Mouse (Mus musculus): Measurements from ENCODE around the gene Cd164l2. TPM values are rescaled to one million over a fixed set of nuclear protein-coding genes. Genes with fewer than 3 reads are reported as not detected.

The Cd164l2 gene
- polyA plus RNA-seq (2021; fragmentation: Nextera tagmentation): 11.8 and 14.0 TPM in 2 replicates
- long read RNA-seq, experiment 1, partial matches to known transcripts: 0 of 19 reads
- long read RNA-seq, experiment 1, other reads (novel, unspliced or antisense): 19 of 19 reads
- long read RNA-seq, experiment 2, partial matches to known transcripts: 0 of 12 reads
- long read RNA-seq, experiment 2, other reads (novel, unspliced or antisense): 11 of 12 reads

DNA sequence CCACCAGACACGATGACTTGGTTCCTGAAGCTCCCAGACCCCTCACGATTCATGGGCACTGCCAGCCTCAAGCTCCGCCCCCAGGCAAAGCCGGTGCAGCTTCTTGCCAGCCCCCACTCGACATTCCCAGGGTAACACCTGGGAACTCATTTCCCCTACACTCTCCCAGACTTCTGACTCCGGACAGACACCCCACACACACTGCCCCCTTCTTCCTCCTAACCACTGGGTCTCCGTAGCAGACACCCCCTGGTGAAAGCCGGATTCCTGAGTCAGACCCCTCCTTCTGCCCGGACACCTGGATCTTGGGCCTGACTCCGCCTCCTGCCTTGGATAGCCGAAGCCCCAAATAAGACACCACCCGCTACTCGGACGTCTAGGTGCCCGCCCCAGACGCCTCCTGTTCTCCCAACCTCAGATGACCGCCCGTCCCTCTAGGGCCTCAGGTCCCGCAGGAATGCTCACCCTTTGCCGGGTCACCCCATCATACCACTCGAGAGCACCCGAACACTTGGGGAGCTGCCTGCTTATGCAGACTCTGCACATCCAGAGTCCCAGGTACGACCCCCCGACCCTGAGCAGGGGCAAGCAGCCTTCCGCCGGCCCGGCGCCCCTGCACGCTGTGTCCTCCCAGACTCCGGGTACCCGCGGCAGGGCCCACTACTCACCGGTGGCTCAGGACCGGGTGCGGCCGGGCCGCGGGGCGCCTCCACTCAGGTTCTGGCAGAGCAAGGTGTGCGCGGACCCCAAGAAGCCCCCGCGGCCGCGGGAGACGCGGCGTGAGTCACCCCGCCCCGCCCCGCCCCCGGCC is at the start of gene Cd164l2, which contains the start of gene Gpr3:
Cd164l2 (plus strand) TSS at position 381 of the 811 bp plus-strand sequence.
Gpr3 (minus strand) TSS at position 786 of the 811 bp plus-strand sequence.

DNA sequence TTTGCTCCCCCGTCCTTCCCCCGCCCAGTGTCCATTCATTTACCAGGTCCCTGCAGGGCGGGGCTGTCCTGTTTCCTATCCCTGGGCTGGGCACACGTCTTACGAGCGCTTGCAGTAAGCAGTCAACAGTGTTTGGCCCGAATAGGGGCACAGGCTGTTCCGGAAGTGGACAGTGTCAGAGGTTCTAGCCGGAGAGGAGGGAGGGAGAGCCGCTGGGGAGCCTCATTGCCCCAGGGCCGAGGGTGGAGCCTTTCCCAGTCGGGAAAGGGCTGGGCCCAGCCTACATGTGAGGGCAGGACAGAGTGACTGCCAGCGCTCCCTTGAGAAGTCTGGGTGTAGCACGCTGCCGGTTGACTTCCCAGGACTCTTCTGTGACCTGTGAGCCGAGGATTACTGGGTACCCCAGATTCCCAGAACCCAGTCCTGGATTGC is 28.6 kb downstream of the Cd164l2 start, which contains the start of gene Map3k6:
Map3k6 (plus strand) TSS at position 329 of the 432 bp plus-strand sequence.

DNA sequence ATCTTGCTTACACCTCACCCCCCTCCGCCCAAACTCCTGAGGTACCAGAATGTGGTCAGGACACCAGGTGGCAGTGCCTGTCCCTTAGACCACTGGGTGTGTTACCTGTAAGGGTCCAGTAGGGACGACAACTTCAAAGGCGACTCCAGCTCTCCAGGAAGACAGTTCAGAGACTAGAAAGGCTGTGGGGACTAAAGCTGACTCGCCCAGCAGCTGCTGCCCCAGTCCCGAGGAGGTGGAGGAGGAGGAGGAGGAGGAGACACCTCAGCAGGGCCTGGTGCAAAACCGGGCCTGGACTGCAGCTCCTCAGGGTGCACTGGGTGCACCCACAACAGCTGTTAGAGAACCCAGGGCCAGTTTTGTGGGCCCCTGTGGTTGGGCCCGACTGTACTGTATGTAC is 51.0 kb downstream of the Cd164l2 start, which contains the start of gene Sytl1:
Sytl1 (minus strand) TSS at position 232 of the 400 bp plus-strand sequence.

Other genes starting within 250 kb of the Cd164l2 start
- gene Fgr, start 238.0 kb upstream of the Cd164l2 start, polyA plus RNA-seq (2021; fragmentation: Nextera tagmentation): 0.05 TPM in 1 of 2 replicates, not detected in the other
- 2.7 and 7.4 TPM in 2 replicates for gene Ahdc1, start 200.9 kb upstream of the Cd164l2 start, polyA plus RNA-seq (2021; fragmentation: Nextera tagmentation)
- gene Wasf2, start 81.6 kb upstream of the Cd164l2 start, polyA plus RNA-seq (2021; fragmentation: Nextera tagmentation): 31.5 and 37.8 TPM in 2 replicates
- gene Gpr3, start 405 bp downstream of the Cd164l2 start, polyA plus RNA-seq (2021; fragmentation: Nextera tagmentation): 6.3 and 18.9 TPM in 2 replicates
- 6.4 TPM in 2 replicates for gene Map3k6, start 28.7 kb downstream of the Cd164l2 start, polyA plus RNA-seq (2021; fragmentation: Nextera tagmentation)
- 0.96 and 1.3 TPM in 2 replicates for gene Sytl1, start 51.0 kb downstream of the Cd164l2 start, polyA plus RNA-seq (2021; fragmentation: Nextera tagmentation)
- 176 and 207 TPM in 2 replicates for gene Tmem222, start 65.7 kb downstream of the Cd164l2 start, polyA plus RNA-seq (2021; fragmentation: Nextera tagmentation)
- gene Wdtc1, start 141.3 kb downstream of the Cd164l2 start, polyA plus RNA-seq (2021; fragmentation: Nextera tagmentation): 5.2 and 15.5 TPM in 2 replicates
- gene Slc9a1, start 157.6 kb downstream of the Cd164l2 start, polyA plus RNA-seq (2021; fragmentation: Nextera tagmentation): 6.8 and 10.9 TPM in 2 replicates

All from left cerebral cortex, adult 6 months (tissue).